Mouse (Mus musculus): ENCODE measurements around the gene St3gal3. TPM values are rescaled to one million over a fixed set of nuclear protein-coding genes. Genes with fewer than 3 reads are reported as not detected.
A peak's percentile ranks its signal among the peaks of the same experiment; 100 is the strongest.

Gene St3gal3
- total and polyA plus RNA-seq, 3 experiments: 16.4 to 23.3 TPM; not detected in 1

GRCm38 (mm10) chr4:117980161-117980560 lies 154.6 kb downstream of the St3gal3 start:
- Histone ChIP-seq H3K36me3 (ENCODE audit: control insufficient read depth in 1 of 2, insufficient read depth in 2 of 2, low read length in 2 of 2) (peaks cover 0 to 13% of the 10 kb centered on the region in 2 experiments; a peak in 3 of 4 replicates), H3K9ac (ENCODE audit: control insufficient read depth, low read depth, low read length, poor library complexity, severe bottlenecking) (no peak overlapping the region), H3K9me3 (replicated peaks; ENCODE audit: insufficient read depth, low read length) (no peaks in the 10 kb centered on the region), H3K79me2 (ENCODE audit: control insufficient read depth, insufficient read depth, low read length, poor library complexity) (no peaks in the 10 kb centered on the region), H3K27me3 (ENCODE audit: control insufficient read depth in 1 of 2, insufficient read depth in 2 of 2, low read length in 2 of 2) (no peaks in the 10 kb centered on the region), H3K4me1 (ENCODE audit: control insufficient read depth in 1 of 2, insufficient read depth in 2 of 2, low read length in 2 of 2) (peaks cover 5 to 15% of the 10 kb centered on the region in 2 experiments; a peak in 3 of 4 replicates), H3K27ac (ENCODE audit: control insufficient read depth, low read depth, low read length) (no peak overlapping the region), H3K4me3 (ENCODE audit: control insufficient read depth in 1 of 2, insufficient read depth in 1 of 2, low read depth in 2 of 2, low read length in 2 of 2) (no peak overlapping the region)
- peak; percentile 53 for DNase-seq (ENCODE audit: low read depth, low spot score)
- TF ChIP-seq UBTF (IDR thresholded peaks at IDR 0.05; ENCODE audit: borderline replicate concordance, insufficient read depth, low read depth, low read length) (no peak), ETS1 (IDR thresholded peaks at IDR 0.05; ENCODE audit: low read depth, low read length) (peak; percentile 75), GABPA (IDR thresholded peaks at IDR 0.05; ENCODE audit: low read depth, low read length) (no peak), EP300 (IDR thresholded peaks at IDR 0.05; ENCODE audit: low read depth in 1 of 2, low read length in 2 of 2) (peak; percentile 47 to 49; a peak in 3 of 4 replicates), MEF2A (IDR thresholded peaks at IDR 0.05; ENCODE audit: extremely low read depth, insufficient replicate concordance, low read depth, low read length, poor library complexity, severe bottlenecking) (no peak), ZNF384 (IDR thresholded peaks at IDR 0.05; ENCODE audit: low read depth, low read length) (no peak), MAX (IDR thresholded peaks at IDR 0.05; ENCODE audit: low read length) (0 out of 2 replicates have a peak, but pooled peaks have one; percentile 33), CTCF (IDR thresholded peaks at IDR 0.05 in 2 of 3, conservative IDR thresholded peaks at IDR 0.05 in 1 of 3; ENCODE audit: control insufficient read depth in 1 of 3, insufficient read depth in 1 of 3, low read depth in 2 of 3, low read length in 3 of 3, poor library complexity in 1 of 3, severe bottlenecking in 1 of 3) (no peak), TAL1 (IDR thresholded peaks at IDR 0.05; ENCODE audit: low read length) (0 out of 2 replicates have a peak, but pooled peaks have one; percentile 32), USF2 (IDR thresholded peaks at IDR 0.05; ENCODE audit: borderline replicate concordance in 1 of 2, insufficient read depth in 1 of 2, low read depth in 1 of 2, low read length in 2 of 2) (no peak), ZC3H11A (IDR thresholded peaks at IDR 0.05; ENCODE audit: low read depth, low read length) (no peak), RCOR1 (IDR thresholded peaks at IDR 0.05; ENCODE audit: low read depth, low read length) (no peak), TCF12 (IDR thresholded peaks at IDR 0.05; ENCODE audit: low read depth, low read length) (peak; percentile 62; the same call in 1 of the 2 replicates), ELF1 (IDR thresholded peaks at IDR 0.05; ENCODE audit: low read depth, low read length) (no peak), SIN3A (IDR thresholded peaks at IDR 0.05; ENCODE audit: low read length) (no peak), USF1 (IDR thresholded peaks at IDR 0.05; ENCODE audit: low read depth, low read length) (0 out of 2 replicates have a peak, but pooled peaks have one; percentile 42), MXI1 (IDR thresholded peaks at IDR 0.05; ENCODE audit: low read depth, low read length) (no peak), GATA1 (IDR thresholded peaks at IDR 0.05; ENCODE audit: low read depth, low read length) (peak; percentile 71)

- no peak overlapping the region for H3K27ac ChIP-seq (ENCODE audit: control insufficient read depth, low read depth, low read length)
Measured at GRCm38 (mm10) chr4:117979181-117979580, 155.5 kb downstream of the St3gal3 start.

More at GRCm38 (mm10) chr4:117979181-117979580, 155.5 kb downstream of the St3gal3 start:
- H3K4me1 ChIP-seq (ENCODE audit: control insufficient read depth in 1 of 2, insufficient read depth in 2 of 2, low read length in 2 of 2): peaks cover 5 to 17% of the 10 kb centered on the region in 2 experiments
- H3K9me3 ChIP-seq (replicated peaks; ENCODE audit: insufficient read depth, low read length): no peaks in the 10 kb centered on the region
- H3K4me3 ChIP-seq (ENCODE audit: control insufficient read depth in 1 of 2, insufficient read depth in 1 of 2, low read depth in 2 of 2, low read length in 2 of 2): no peak overlapping the region
- TF ChIP-seq POLR2AphosphoS5 (IDR thresholded peaks at IDR 0.05; ENCODE audit: borderline replicate concordance, low read depth, low read length): no peak
- no peak for TF ChIP-seq ETS1 (IDR thresholded peaks at IDR 0.05; ENCODE audit: low read depth, low read length)
- TF ChIP-seq ELF1 (IDR thresholded peaks at IDR 0.05; ENCODE audit: low read depth, low read length): no peak
- TF ChIP-seq RCOR1 (IDR thresholded peaks at IDR 0.05; ENCODE audit: low read depth, low read length): no peak
- TF ChIP-seq MXI1 (IDR thresholded peaks at IDR 0.05; ENCODE audit: low read depth, low read length): no peak
- TF ChIP-seq SIN3A (IDR thresholded peaks at IDR 0.05; ENCODE audit: low read length): no peak
- H3K9ac ChIP-seq (ENCODE audit: control insufficient read depth, low read depth, low read length, poor library complexity, severe bottlenecking): no peak overlapping the region
- DNase-seq (ENCODE audit: low read depth, low spot score): no peak
- H3K27me3 ChIP-seq (ENCODE audit: control insufficient read depth in 1 of 2, insufficient read depth in 2 of 2, low read length in 2 of 2): no peaks in the 10 kb centered on the region
- H3K36me3 ChIP-seq (ENCODE audit: control insufficient read depth in 1 of 2, insufficient read depth in 2 of 2, low read length in 2 of 2): peaks cover 0 to 13% of the 10 kb centered on the region in 2 experiments; a peak in 3 of 4 replicates
- no peaks in the 10 kb centered on the region for H3K79me2 ChIP-seq (ENCODE audit: control insufficient read depth, insufficient read depth, low read length, poor library complexity)
